Mouse (Mus musculus) gastrocnemius, postnatal 14 days (tissue): ENCODE measurements at regions not wholly inside any gene's neighbourhood (a gene's known extent, or its start where the extent isn't known, plus 50 kb on each side); places are given as distances from the start of the nearest gene placed in this dataset.
A peak's percentile ranks its signal among the peaks of the same experiment; 100 is the strongest.

ENCODE experiments used
- DNase-seq: peaks from one replicate; pipeline ENCODE4 v3.0.0; 2021; ENCODE audit warnings: mixed read lengths
- intact Hi-C: fragments of 180-260 bp; cut with DNase I; formaldehyde crosslinking; loops from one replicate; pipeline ENCODE4 v1.15.1; 2025; ENCODE audit warnings: low total_unique reads

DNA sequence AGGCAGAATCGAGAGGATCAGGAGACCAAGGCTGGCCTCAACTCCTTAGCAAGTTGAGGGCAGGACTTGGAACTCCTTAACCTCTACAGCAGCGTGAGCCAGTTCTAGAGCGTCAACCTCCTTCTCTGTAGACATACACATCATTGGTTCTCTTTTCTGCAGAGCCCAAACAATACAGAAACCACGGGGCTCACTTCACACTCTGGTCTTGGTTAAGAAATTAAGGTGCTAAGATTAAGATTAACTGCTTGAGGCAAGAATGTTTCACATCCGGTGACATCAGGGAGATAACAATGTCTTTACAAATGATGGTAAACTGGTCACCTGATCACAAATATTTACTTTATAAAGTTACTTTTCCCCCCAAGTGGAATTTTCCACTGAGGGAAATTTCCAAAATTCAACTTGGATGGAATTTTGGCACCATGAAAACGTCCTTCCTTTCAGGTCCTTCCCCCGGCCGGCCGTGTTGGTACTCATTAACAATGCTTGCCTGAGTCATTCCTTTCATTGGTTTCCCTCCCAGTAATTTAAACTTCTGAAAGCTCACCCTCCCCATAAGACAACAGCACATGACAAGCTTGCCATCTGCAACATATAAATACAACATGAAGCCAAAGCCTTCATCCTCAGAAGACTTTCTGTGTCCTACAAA, 77.3 kb upstream of the Kdm7a start:
- no peak for DNase-seq
- intact Hi-C loops = no loop called here

- DNase-seq = no peak
- intact Hi-C loops = no loop called here
These were observed 71.7 kb upstream of the Kdm7a start for GRCm38 (mm10) chr6:39278317-39278716.

DNA sequence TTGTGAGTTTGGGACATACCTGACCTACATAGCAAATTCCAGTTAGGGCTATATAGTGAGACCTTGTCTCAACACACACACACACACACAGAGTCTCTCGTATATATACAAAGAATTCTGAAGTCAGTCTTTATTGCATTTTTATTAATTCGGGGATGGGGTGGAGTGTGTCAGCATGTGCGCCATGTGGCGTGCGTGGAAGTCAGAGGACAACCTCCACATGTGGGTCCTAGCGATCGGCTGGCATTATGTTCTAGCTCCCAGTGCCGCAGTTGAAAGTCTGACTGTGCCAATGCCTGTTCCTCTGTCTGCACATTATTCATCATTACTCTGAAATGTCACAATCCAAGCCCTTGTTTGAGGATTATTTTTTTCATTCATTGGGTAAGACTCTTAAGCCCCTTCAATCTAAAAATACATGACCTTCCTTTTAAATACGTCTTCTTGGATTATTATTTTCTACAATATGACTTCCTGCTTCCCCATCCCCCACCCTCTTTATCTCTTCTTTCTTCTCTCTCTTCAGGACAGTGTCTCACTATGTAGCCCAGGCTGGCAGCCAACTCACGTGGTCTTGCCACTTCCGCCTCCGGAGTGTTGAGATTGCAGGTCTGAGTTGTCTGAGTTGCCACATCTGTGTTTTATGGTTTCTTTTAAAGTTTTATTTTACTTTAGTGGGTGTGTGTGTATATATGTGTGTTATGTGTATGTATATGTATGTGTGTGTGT, 68.3 kb upstream of the Kdm7a start:
- no peak for DNase-seq

DNA sequence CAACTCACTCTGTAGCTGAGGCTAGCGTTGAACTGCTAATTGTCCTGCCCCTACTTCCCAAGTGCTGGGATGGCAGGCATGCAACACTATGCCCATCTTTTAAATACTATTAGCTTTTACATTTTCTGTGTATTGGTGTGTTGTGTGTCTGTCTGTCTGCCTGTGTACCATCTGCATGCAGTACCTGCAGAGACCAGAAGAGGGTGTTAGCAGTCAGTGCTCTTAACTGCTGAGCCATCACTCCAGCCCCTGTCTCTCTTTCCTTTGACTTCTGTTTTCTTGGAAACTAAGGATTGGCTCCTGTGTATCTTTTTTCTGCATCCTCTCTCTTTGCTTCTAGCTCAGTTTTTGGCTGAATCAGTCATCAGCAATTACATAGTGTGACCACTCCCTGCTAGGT, 66.8 kb upstream of the Kdm7a start:
- intact Hi-C loops = no loop called here
- DNase-seq = no peak

More for the DNA sequence above, 68.3 kb upstream of the Kdm7a start:
- intact Hi-C loops = no loop called here

DNA sequence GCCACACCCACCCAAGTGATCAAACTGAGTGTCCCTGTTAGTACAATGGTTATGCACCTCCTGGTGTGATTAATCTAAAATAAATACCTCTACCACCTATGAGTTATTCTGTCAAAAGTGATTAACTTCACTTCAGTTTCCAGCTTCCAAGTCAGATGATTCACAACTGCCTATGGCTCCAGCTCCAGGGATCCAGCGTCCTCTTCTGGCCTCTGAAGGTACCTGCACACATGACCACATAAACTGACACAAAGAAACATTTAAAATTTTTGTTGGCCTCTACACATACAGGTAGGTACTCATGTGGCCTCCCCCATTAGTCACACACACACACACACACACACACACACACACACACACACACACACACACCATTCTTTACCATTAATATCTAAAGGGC, 63.9 kb upstream of the Kdm7a start:
- intact Hi-C loops = no loop called here
- DNase-seq = no peak

- no peak for DNase-seq
- intact Hi-C loops = no loop called here
These were observed 63.1 kb upstream of the Kdm7a start for GRCm38 (mm10) chr6:39269706-39270105.

DNA sequence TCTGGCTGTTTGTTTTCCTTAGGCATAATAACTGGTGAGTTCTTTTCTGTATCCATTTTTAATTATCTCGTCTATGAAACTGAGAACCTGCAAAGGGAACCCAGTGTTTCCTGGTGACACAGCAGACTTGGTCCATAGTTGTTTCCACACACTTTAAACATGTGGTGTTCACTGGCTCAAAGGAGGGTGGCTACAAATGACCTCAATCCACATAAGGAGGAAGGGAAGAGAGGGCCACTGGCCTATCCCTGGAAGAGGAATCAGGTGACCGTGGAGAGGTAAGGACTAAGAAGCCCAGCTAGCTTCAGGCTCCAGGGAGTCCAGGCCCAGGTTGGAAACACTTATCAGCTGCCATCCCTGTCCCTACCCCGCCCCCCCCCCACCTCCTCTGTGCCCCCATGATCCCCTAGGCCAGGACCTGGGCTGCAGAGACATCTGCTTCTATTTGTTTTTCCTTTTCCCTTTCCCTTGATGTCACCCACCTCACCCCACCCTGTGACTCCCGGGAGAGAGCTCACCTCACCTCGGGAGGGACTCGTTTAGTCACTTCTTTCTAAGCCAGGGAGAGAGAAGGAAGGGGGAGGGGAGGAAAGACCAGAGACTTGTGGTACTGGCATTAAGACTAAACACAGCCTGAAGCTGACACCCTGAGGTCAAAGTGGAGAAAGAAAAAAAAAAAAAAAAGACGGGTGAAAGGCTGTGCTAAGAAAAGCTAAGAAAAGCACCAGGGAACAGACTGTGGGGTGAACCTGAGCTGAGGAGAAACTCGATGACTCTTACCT, 62.2 kb upstream of the Kdm7a start:
- intact Hi-C loops = no loop called here
- no peak for DNase-seq

- intact Hi-C loops = no loop called here
- DNase-seq = no peak
These were observed 58.1 kb upstream of the Kdm7a start for GRCm38 (mm10) chr6:39264722-39265121.

GRCm38 (mm10) chr6:39263615-39264014, 57.0 kb upstream of the Kdm7a start:
- DNase-seq = peak; percentile 55
- intact Hi-C loops = no loop called here

DNA sequence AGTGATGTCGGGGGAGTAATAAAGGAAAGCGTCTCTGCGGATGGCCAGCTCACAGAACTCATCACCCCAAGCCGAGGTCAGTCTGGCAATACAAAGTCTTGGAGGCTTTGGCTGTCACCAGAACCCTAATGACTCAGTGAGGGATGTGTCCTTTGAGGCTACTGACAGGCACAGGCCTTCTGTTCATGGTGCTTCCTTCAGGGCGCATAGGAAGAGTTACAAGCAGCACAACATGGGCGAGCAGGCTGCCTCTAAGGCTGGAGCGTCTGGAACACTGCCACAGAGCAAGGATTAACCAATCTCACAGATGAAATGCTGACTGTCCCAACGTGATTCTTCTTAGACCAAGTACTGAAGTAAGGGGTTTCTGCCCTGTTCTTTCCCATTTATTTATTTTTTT, 55.4 kb upstream of the Kdm7a start:
- DNase-seq = peak; percentile 47
- intact Hi-C loops = no loop called here

DNA sequence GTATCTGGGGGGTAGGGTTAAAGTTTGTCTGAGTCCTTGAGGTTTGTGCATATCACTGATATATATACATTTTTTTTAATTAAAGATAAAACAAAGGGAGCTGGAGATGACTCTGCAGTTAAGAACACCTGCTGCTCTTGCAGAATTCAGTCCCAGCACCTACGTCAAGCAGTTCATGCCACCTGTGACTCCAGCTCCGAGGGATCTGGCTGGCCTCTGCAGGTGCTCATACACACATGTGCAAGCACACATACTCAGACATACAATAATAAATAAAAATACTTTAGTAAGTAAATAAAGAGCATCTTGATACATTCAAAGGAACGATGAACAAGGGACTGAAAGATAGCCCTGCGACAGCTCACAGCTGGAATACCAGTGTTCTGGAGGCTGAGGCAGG, 53.9 kb upstream of the Kdm7a start:
- intact Hi-C loops = no loop called here
- DNase-seq = no peak

- DNase-seq = no peak
- intact Hi-C loops = no loop called here
These were observed 52.5 kb upstream of the Kdm7a start for GRCm38 (mm10) chr6:39259129-39259528.

GRCm38 (mm10) chr6:39258656-39259055, 52.1 kb upstream of the Kdm7a start:
- intact Hi-C loops = no loop called here
- no peak for DNase-seq

DNA sequence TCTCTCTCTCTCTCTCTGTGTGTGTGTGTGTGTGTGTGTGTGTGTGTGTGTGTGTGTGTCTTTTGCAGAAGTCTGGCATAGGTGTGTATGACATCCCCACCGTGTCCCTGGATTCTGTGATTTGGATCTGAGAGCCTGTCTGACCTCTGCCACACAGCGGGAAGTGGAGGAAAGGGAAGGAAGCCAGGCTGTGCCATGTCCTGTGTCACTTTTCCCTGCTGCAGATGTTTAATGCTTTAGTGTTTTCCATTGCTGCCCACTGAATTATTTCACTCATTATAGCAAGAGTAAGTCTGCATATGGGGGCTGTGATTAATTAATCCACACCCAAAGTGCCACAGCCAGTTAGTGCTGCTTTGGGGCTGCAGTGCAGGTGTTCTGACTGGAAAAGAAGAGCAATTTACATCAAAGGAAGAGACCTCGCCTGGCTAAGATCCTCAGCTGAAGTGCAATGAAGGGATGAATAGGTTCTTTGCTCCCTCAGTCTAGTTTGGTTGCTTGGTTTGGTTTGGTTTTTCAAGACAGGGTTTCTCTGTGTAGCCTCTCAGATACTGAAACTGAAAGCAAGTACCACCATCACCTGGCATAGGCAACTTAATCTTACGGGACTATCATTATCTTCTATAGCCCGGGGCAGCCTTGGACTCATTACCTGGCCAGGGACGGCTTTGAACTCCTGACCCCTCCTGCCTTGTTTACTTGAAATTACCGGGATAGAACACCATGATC, 51.2 kb upstream of the Kdm7a start:
- intact Hi-C loops = no loop called here
- no peak for DNase-seq

- DNase-seq = no peak
- intact Hi-C loops = no loop called here
These were observed 50.6 kb upstream of the Kdm7a start for GRCm38 (mm10) chr6:39257111-39257571.

DNA sequence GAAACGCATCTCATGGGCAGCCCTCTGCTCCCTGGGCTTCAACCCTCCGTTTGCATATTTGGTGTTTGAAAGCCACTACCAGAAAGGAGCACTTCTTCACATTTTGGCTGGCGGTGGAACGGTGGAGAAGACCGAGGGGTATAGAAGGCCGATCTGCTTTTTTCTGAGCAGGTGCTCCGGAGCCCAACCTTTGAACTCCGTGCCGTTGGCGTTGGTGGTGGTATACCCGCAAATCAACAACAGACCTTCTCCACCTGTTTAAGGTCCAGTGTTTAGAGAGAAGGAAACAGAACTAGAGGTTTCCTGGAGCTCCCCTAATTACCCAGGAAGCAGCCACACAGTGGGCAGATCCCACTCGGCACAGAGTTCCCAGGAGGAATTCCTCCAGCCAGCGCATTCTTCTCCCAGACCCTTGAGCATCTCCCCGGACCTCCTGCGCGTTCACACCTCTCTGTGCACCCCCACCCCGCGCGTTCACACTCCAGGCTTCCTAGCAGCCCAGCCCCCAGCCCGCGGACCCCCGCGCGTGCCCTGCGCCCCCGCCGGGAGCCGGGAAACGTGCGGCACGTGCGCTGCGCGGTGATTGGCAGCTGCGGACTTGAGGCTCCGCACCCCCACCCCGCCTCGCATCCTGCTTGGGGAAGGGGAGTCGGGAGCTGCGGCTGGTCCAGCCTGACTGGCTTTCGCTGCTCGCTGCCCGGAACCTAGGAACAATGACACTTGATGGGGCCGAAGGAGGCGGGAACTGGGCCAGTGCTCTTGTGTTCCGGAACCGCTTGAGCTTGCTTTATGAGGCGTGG, 49.9 kb upstream of the Kdm7a start:
- intact Hi-C loops = no loop called here
- peak; percentile 42 for DNase-seq
